In genomic region chr12:79910884-79911759, GRCm38 (mm10) we compare ENCODE assay signal across 8 mouse cellular contexts.
A peak's percentile ranks its signal among the peaks of the same experiment; 100 is the strongest.
DNase-seq lines count a peak whose midpoint lies in the region; ATAC-seq and TF ChIP-seq lines count a peak whose summit lies in the region.

No protein-coding gene starts in this region.

- no peak overlapping the region for H3K4me2 ChIP-seq in midbrain, embryonic 16.5 days (ENCODE audit: low read length)
- H3K4me2 ChIP-seq in intestine, postnatal 0 days (replicated peaks; ENCODE audit: low read depth) = no peak overlapping the region
- no peak overlapping the region for H3K4me2 ChIP-seq in intestine, embryonic 16.5 days (ENCODE audit: low read depth, low read length)

- peaks cover 22% of the 10 kb centered on the region for H3K4me1 ChIP-seq in heart, adult 2 months (ENCODE audit: control insufficient read depth, insufficient read depth, low read length)
- peaks cover 68% of the 10 kb centered on the region for H3K4me1 ChIP-seq in forebrain, embryonic 10.5 days
- peaks cover 5% of the 10 kb centered on the region; the same call in 1 of the 2 replicates for H3K4me1 ChIP-seq in midbrain, embryonic 16.5 days (ENCODE audit: control insufficient read depth, insufficient read depth, low read length)
- H3K4me1 ChIP-seq in intestine, postnatal 0 days (replicated peaks; ENCODE audit: control insufficient read depth, insufficient read depth, low read length) = no peaks in the 10 kb centered on the region
- H3K4me1 ChIP-seq in intestine, embryonic 16.5 days (ENCODE audit: control insufficient read depth, insufficient read depth, low read length) = peaks cover 9% of the 10 kb centered on the region

- peaks cover 8% of the 10 kb centered on the region for H3K36me3 ChIP-seq in heart, adult 2 months (ENCODE audit: control insufficient read depth, insufficient read depth, low read length)
- H3K36me3 ChIP-seq in forebrain, embryonic 10.5 days (replicated peaks) = peaks cover 7% of the 10 kb centered on the region
- no peaks in the 10 kb centered on the region for H3K36me3 ChIP-seq in midbrain, embryonic 16.5 days (ENCODE audit: control insufficient read depth, insufficient read depth, low read length)
- no peaks in the 10 kb centered on the region for H3K36me3 ChIP-seq in intestine, postnatal 0 days (ENCODE audit: control insufficient read depth, insufficient read depth)
- H3K36me3 ChIP-seq in intestine, embryonic 16.5 days (ENCODE audit: control insufficient read depth, insufficient read depth, low read length) = no peaks in the 10 kb centered on the region

- TF ChIP-seq POLR2A in heart, adult 2 months (IDR thresholded peaks at IDR 0.05; ENCODE audit: insufficient read depth, low read depth, low read length) = no peak

- intact Hi-C loops in heart, adult 2 months (cut with DNase I) = no loop called here
- intact Hi-C loops in heart, postnatal 14 days (cut with DNase I) = no loop called here

- no peak overlapping the region for H3K4me3 ChIP-seq in heart, adult 2 months
- 0 out of 2 replicates have a peak overlapping the region, but pooled peaks have one; percentile 2 for H3K4me3 ChIP-seq in forebrain, embryonic 10.5 days
- H3K4me3 ChIP-seq in midbrain, embryonic 16.5 days (ENCODE audit: low read depth, low read length) = no peak overlapping the region
- H3K4me3 ChIP-seq in intestine, postnatal 0 days (ENCODE audit: low read depth, low read length) = no peak overlapping the region
- no peak overlapping the region for H3K4me3 ChIP-seq in intestine, embryonic 16.5 days (ENCODE audit: low read length)

- 70% methylated on average over 15 of the region's 15 CpGs for WGBS in heart, adult 2 months
- WGBS in forebrain, embryonic 10.5 days = 6% methylated on average over 15 of the region's 15 CpGs
- WGBS in midbrain, embryonic 16.5 days = 8% methylated on average over 15 of the region's 15 CpGs
- WGBS in intestine, postnatal 0 days = 73% methylated on average over 15 of the region's 15 CpGs
- WGBS in intestine, embryonic 16.5 days = 67% methylated on average over 15 of the region's 15 CpGs

- peak in 1 of 2 experiments; percentile 52 for DNase-seq in heart, adult 2 months
- DNase-seq in heart, postnatal 14 days = no peak
- DNase-seq in forebrain, embryonic 10.5 days (ENCODE audit: extremely low spot score, low spot score) = peak; percentile 85
- DNase-seq in layer of hippocampus, postnatal 10 days (ENCODE audit: low spot score in 2 of 2) = peak; percentile 69 to 77
- no peak for DNase-seq in spleen, postnatal 4 days (ENCODE audit: low spot score in 2 of 2)

- H3K9ac ChIP-seq in heart, adult 2 months (ENCODE audit: low read depth, low read length) = no peak overlapping the region; the same call in 1 of the 2 replicates
- no peak overlapping the region for H3K9ac ChIP-seq in midbrain, embryonic 16.5 days (ENCODE audit: low read depth, low read length)
- H3K9ac ChIP-seq in intestine, postnatal 0 days (ENCODE audit: low read depth, low read length) = no peak overlapping the region
- no peak overlapping the region for H3K9ac ChIP-seq in intestine, embryonic 16.5 days (ENCODE audit: low read depth, low read length)

- TF ChIP-seq EP300 in heart, adult 2 months (IDR thresholded peaks at IDR 0.05; ENCODE audit: insufficient read depth, low read depth, low read length) = no peak

- H3K27ac ChIP-seq in heart, adult 2 months = peak overlapping the region; percentile 57
- peak overlapping the region; percentile 90 for H3K27ac ChIP-seq in forebrain, embryonic 10.5 days
- H3K27ac ChIP-seq in midbrain, embryonic 16.5 days (ENCODE audit: low read length) = peak overlapping the region; percentile 66
- H3K27ac ChIP-seq in intestine, postnatal 0 days (ENCODE audit: low read depth, low read length) = no peak overlapping the region
- H3K27ac ChIP-seq in intestine, embryonic 16.5 days (ENCODE audit: low read length) = no peak overlapping the region

- H3K9me3 ChIP-seq in forebrain, embryonic 10.5 days = peaks cover 5% of the 10 kb centered on the region; the same call in 1 of the 2 replicates
- H3K9me3 ChIP-seq in midbrain, embryonic 16.5 days (replicated peaks; ENCODE audit: control insufficient read depth, low read length, poor library complexity, severe bottlenecking) = no peaks in the 10 kb centered on the region
- H3K9me3 ChIP-seq in intestine, postnatal 0 days (ENCODE audit: control insufficient read depth) = no peaks in the 10 kb centered on the region
- no peaks in the 10 kb centered on the region for H3K9me3 ChIP-seq in intestine, embryonic 16.5 days (ENCODE audit: control insufficient read depth, low read length)

- H3K79me2 ChIP-seq in heart, adult 2 months (replicated peaks; ENCODE audit: control insufficient read depth, insufficient read depth, low read length) = no peaks in the 10 kb centered on the region

- peak; percentile 77 for ATAC-seq in midbrain, embryonic 16.5 days
- ATAC-seq in intestine, postnatal 0 days = no peak
- no peak for ATAC-seq in intestine, embryonic 16.5 days

- TF ChIP-seq CTCF in heart, adult 2 months (IDR thresholded peaks at IDR 0.05) = no peak
- no peak for TF ChIP-seq CTCF in intestine, postnatal 0 days (IDR thresholded peaks at IDR 0.05; ENCODE audit: low read depth)

- no peaks in the 10 kb centered on the region for H3K27me3 ChIP-seq in heart, adult 2 months (ENCODE audit: control insufficient read depth, insufficient read depth, low read length)
- H3K27me3 ChIP-seq in forebrain, embryonic 10.5 days (ENCODE audit: poor library complexity, severe bottlenecking) = no peaks in the 10 kb centered on the region
- H3K27me3 ChIP-seq in midbrain, embryonic 16.5 days (ENCODE audit: control insufficient read depth, insufficient read depth, low read depth, low read length) = no peaks in the 10 kb centered on the region
- no peaks in the 10 kb centered on the region for H3K27me3 ChIP-seq in intestine, postnatal 0 days (replicated peaks; ENCODE audit: control insufficient read depth, insufficient read depth, low read length)
- no peaks in the 10 kb centered on the region for H3K27me3 ChIP-seq in intestine, embryonic 16.5 days (replicated peaks; ENCODE audit: control insufficient read depth, insufficient read depth, low read length)

Comparison
In these comparisons a context has a peak if more than half of its experiments do, and no peak if none do; other contexts are left out.
1. DNase-seq: peak in forebrain, embryonic 10.5 days (single experiment) and layer of hippocampus, postnatal 10 days (2 of 2); none in heart, postnatal 14 days (0 of 2) and spleen, postnatal 4 days (0 of 2).
2. H3K27ac ChIP-seq: peak in heart, adult 2 months (single experiment), forebrain, embryonic 10.5 days (single experiment) and midbrain, embryonic 16.5 days (single experiment); none in intestine, postnatal 0 days (single experiment) and intestine, embryonic 16.5 days (single experiment).